Mouse (Mus musculus) megakaryocyte-erythroid progenitor cell, adult 5-6 weeks (primary cell): ENCODE results near the gene Ppm1d. TPM values are rescaled to one million over a fixed set of nuclear protein-coding genes. Genes with fewer than 3 reads are reported as not detected.

ENCODE experiments used
- ATAC-seq: replicated peaks from 2 replicates; pipeline ENCODE4 v1.8.0; 2016; ENCODE audit warnings: mild to moderate bottlenecking, inconsistent platforms; ENCODE audit not compliant: severe bottlenecking, poor library complexity, low FRiP score, low TSS enrichment
- total RNA-seq, 2 experiments: library from RNA; stranded (forward) in 1 of 2; stranded (reverse) in 1 of 2; fragments of 200-1000, 215-1000 nt in 1 of 2; fragments of >200 nt in 1 of 2; fragmentation: Nextera tagmentation in 1 of 2; gene quantifications; 2 replicates each; pipeline ENCODE4 v1.2.3; 2014 to 2017

Ppm1d gene
- total RNA-seq, 2 experiments from 2014 or later = 16.0 to 19.6 TPM

DNA sequence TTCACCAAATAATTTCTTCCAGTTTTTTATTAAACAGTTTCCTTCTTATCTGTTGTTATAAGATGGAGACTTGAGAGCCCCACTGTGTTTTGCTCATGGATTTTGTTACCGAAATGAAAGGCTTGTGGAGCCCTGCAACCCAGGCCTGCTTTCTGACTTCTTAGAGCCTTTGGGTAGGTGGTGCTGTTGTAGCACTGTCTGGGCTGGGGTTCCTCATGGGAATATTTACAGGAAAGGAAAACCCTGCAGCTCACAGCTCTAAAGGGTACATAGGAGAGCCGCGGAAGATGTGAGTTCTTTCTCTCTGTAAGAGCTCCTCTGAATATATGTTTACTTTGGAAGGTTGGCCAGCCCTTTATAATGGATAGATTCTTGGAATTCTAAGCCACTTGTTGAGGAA, 82.9 kb downstream of the Ppm1d start:
- ATAC-seq = no peak

DNA sequence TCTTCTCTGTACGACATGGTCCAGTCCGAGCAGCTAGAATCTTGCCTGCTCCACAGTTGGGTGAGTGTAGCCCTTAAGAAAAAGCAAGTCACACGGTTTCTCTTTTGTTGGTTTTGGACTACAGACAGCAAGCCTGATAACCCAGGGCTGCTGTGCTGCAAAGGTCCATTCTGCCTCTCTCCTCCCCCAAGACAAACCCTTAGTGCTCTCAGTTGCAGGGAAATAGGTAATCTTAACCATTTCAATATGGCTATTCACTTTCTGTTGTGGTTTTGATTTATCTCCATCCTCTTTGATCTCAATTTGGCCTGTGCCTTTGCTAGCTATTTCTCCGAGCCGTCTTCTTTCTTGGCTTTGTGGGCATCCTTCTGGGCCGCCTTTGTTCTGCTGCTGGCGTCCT, 84.3 kb downstream of the Ppm1d start:
- no peak for ATAC-seq

Other genes with a start within 250 kb of the Ppm1d start
- gene Usp32, start 171.1 kb upstream of the Ppm1d start, total RNA-seq (2014; fragmentation: Nextera tagmentation) = 34.2 and 53.4 TPM in 2 replicates
- gene Usp32, start 171.1 kb upstream of the Ppm1d start, total RNA-seq (2017) = 17.2 and 31.9 TPM in 2 replicates
- gene 1700125H20Rik, start 140.8 kb upstream of the Ppm1d start, total RNA-seq (2014; fragmentation: Nextera tagmentation) = not detected in 2 replicates
- gene 1700125H20Rik, start 140.8 kb upstream of the Ppm1d start, total RNA-seq (2017) = not detected in 2 replicates
- 23.2 and 25.6 TPM in 2 replicates for gene Appbp2, start 76.1 kb upstream of the Ppm1d start, total RNA-seq (2014; fragmentation: Nextera tagmentation)
- gene Appbp2, start 76.1 kb upstream of the Ppm1d start, total RNA-seq (2017) = 28.6 and 30.0 TPM in 2 replicates
- gene Bcas3, start 41.9 kb downstream of the Ppm1d start, total RNA-seq (2014; fragmentation: Nextera tagmentation) = 59.0 and 64.0 TPM in 2 replicates
- gene Bcas3, start 41.9 kb downstream of the Ppm1d start, total RNA-seq (2017) = 22.6 and 23.7 TPM in 2 replicates